Mouse (Mus musculus) testis, postnatal 10 days (tissue): Measurements from ENCODE around the gene Actn2.

ENCODE experiments used
- DNase-seq: peaks from one replicate; pipeline ENCODE4 v3.0.0; 2021; ENCODE audit warnings: low spot score

The Actn2 gene

GRCm38 (mm10) chr13:12256871-12257390 lies 83.6 kb downstream of the Actn2 start:
- DNase-seq = no peak

GRCm38 (mm10) chr13:12255911-12256705 lies 84.5 kb downstream of the Actn2 start:
- DNase-seq = no peak

- no peak for DNase-seq
Observed at GRCm38 (mm10) chr13:12250496-12250895, 90.1 kb downstream of the Actn2 start.

GRCm38 (mm10) chr13:12249195-12249898 lies 91.2 kb downstream of the Actn2 start:
- no peak for DNase-seq

- no peak for DNase-seq
Observed at GRCm38 (mm10) chr13:12245938-12246337, 94.6 kb downstream of the Actn2 start.

- no peak for DNase-seq
Observed at GRCm38 (mm10) chr13:12243991-12244390, 96.6 kb downstream of the Actn2 start.

- no peak for DNase-seq
Observed at GRCm38 (mm10) chr13:12232141-12232540, 108.4 kb downstream of the Actn2 start.

- DNase-seq = no peak
Observed at GRCm38 (mm10) chr13:12228248-12228647, 112.3 kb downstream of the Actn2 start.

GRCm38 (mm10) chr13:12227606-12228005 lies 113.0 kb downstream of the Actn2 start:
- DNase-seq = no peak
